Mouse (Mus musculus): ENCODE measurements around the gene Add2.
A peak's percentile ranks its signal among the peaks of the same experiment; 100 is the strongest.

DNA sequence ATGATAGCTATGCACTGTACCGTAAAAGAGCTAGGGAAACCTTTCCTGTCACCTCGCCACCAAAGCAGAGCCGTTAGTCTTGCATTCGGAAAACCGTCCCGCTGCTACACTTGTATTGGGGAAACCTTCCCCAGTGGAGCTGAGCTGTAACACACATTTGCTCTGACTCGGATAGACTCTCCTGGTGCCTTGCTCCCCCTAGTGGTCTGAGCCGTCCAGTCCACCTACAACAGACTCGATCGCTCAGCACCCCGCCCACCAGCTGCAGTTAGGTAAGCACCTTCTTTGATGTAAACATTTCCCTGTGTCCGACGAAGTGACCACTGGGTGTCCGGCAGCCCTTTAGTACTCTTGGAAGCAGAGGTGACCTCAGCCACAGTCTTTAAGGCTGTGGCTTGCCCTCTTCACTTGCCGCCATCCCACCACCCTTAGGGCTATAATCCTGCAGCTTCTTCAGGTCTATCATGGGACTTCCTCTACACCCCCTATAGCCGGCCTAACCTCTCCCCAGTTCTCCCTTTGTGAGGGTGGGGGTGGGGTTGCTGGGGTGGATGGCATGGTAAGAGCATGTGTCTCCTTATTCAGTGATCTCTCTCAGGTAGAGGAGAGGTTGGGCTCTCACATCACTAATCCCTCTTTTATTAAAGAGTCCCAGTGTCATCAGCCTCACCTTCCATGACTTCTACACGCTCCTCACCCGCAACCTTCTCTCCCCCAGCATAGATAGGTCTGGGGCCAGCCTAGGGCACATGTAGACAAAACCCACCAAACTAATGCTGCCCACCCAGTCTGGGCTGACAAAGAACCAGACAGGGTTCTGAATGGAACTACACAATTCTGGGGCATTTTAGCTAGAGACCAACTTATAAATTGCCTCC, 24.0 kb upstream of the Add2 start:
- TF ChIP-seq CTCF (IDR thresholded peaks at IDR 0.05; ENCODE audit: control insufficient read depth, insufficient read depth, low read length) (peak; percentile 99), POLR2A (IDR thresholded peaks at IDR 0.05; ENCODE audit: borderline replicate concordance, control insufficient read depth, low read depth, low read length) (no peak)
